In the genomic region with DNA sequence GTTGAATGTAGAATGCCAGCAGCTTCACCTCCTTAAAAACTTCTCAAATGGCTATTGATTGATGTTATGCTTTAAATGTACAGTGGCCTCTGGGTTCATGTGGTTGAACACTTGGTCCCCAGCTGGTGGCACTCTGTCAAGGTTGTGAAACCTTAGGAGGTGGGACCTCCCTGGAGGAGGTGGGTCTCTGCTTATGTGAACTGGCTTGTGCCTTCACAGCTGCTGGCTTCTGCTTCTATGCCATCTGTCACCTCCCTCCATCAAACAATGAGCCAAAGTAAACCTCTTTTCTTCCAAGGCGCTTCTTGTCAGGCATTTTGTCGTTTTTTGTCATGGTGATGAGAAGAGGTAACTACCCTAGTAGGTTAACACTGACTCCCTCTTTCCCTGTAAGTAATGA, we compare ENCODE assay signal across 8 mouse cellular contexts. TPM values are rescaled to one million over a fixed set of nuclear protein-coding genes. Genes with fewer than 3 reads are reported as not detected.
DNase-seq lines count a peak whose midpoint lies in the region; ATAC-seq lines count a peak whose summit lies in the region.

No protein-coding gene starts in this region.

- no peak overlapping the region for H3K4me2 ChIP-seq in embryonic facial prominence, embryonic 14.5 days (ENCODE audit: low read depth, low read length)

- H3K4me3 ChIP-seq in embryonic facial prominence, embryonic 14.5 days (ENCODE audit: low read depth, low read length) = no peak overlapping the region

- H3K9ac ChIP-seq in embryonic facial prominence, embryonic 14.5 days (ENCODE audit: low read depth, low read length) = no peak overlapping the region

- intact Hi-C loops in left cerebral cortex, postnatal 4 days (cut with DNase I) = no loop called here
- intact Hi-C loops in left cerebral cortex, postnatal 10 days (cut with DNase I) = no loop called here

- H3K27ac ChIP-seq in embryonic facial prominence, embryonic 14.5 days (replicated peaks; ENCODE audit: low read depth, low read length) = no peak overlapping the region

- peaks cover 6% of the 10 kb centered on the region; the same call in 1 of the 2 replicates for H3K4me1 ChIP-seq in embryonic facial prominence, embryonic 14.5 days (ENCODE audit: control insufficient read depth, insufficient read depth, low read length)

- no peaks in the 10 kb centered on the region for H3K36me3 ChIP-seq in embryonic facial prominence, embryonic 14.5 days (ENCODE audit: control insufficient read depth, insufficient read depth, low read length)

- no peaks in the 10 kb centered on the region for H3K9me3 ChIP-seq in embryonic facial prominence, embryonic 14.5 days (ENCODE audit: control insufficient read depth, low read length)

- peak; percentile 51; the same call in 1 of the 2 replicates for ATAC-seq in embryonic facial prominence, embryonic 14.5 days (ENCODE audit: low read depth)

- 53% methylated on average over 2 of the region's 2 CpGs for WGBS in embryonic facial prominence, embryonic 14.5 days

- peak; percentile 18 to 24 for DNase-seq in cerebellum, postnatal 14 days
- DNase-seq in cerebellum, adult 9-11 months = no peak
- DNase-seq in left cerebral cortex, postnatal 4 days = peak; percentile 39
- no peak for DNase-seq in left cerebral cortex, postnatal 10 days (ENCODE audit: extremely low spot score in 1 of 2, low spot score in 2 of 2)
- peak; percentile 56 for DNase-seq in embryonic facial prominence, embryonic 14.5 days (ENCODE audit: low spot score)
- peak; percentile 34 to 55 for DNase-seq in lung, postnatal 4 days
- no peak for DNase-seq in ovary, postnatal 36 days (ENCODE audit: low spot score)
- no peak for DNase-seq in layer of hippocampus, postnatal 14 days (ENCODE audit: low spot score in 2 of 2)

- H3K27me3 ChIP-seq in embryonic facial prominence, embryonic 14.5 days (replicated peaks; ENCODE audit: control insufficient read depth, insufficient read depth, low read length) = no peaks in the 10 kb centered on the region

RNA-seq across cellular contexts. Expression of a gene that starts 13.8 kb away (rescaled TPM):
- 100 to 1,000 TPM; 112 to 122 TPM for total RNA-seq in left cerebral cortex, postnatal 4 days (2021)
- 100 to 1,000 TPM; 173 TPM for total RNA-seq in left cerebral cortex, postnatal 10 days (2021)
- 75.5 and 78.7 TPM in 2 replicates for polyA plus RNA-seq in embryonic facial prominence, embryonic 14.5 days (2014; fragmentation: Nextera tagmentation; extraction: Ambion mirVana)
- 100 to 1,000 TPM; 188 to 200 TPM for total RNA-seq in layer of hippocampus, postnatal 14 days (2021)

RNA-seq across cellular contexts. Expression of a gene that starts 31.7 kb away (rescaled TPM):
- 10 to 100 TPM; 40.0 to 48.9 TPM for total RNA-seq in left cerebral cortex, postnatal 4 days (2021)
- total RNA-seq in left cerebral cortex, postnatal 10 days (2021) = 10 to 100 TPM; 25.0 to 27.2 TPM
- polyA plus RNA-seq in embryonic facial prominence, embryonic 14.5 days (2014; fragmentation: Nextera tagmentation; extraction: Ambion mirVana) = 24.1 and 27.9 TPM in 2 replicates
- total RNA-seq in layer of hippocampus, postnatal 14 days (2021) = 10 to 100 TPM; 19.6 to 28.9 TPM

Comparison
In these comparisons a context has a peak if more than half of its experiments do, and no peak if none do; other contexts are left out.
1. DNase-seq: peak in cerebellum, postnatal 14 days (2 of 2), left cerebral cortex, postnatal 4 days (single experiment), embryonic facial prominence, embryonic 14.5 days (single experiment) and lung, postnatal 4 days (2 of 2); none in cerebellum, adult 9-11 months (single experiment), left cerebral cortex, postnatal 10 days (0 of 2), ovary, postnatal 36 days (single experiment) and layer of hippocampus, postnatal 14 days (0 of 2).